Mouse (Mus musculus) layer of hippocampus, adult 18-20 months (tissue): ENCODE data around the gene Asb2. TPM values are rescaled to one million over a fixed set of nuclear protein-coding genes. Genes with fewer than 3 reads are reported as not detected.

Experiments used
- DNase-seq, 2 experiments: peaks; one replicate each; pipeline ENCODE4 v3.0.0; 2022; ENCODE audit warnings: low spot score in 2 of 2
- long read RNA-seq: library from polyadenylated mRNA; stranded (forward); transcript quantifications from one replicate; pipeline ENCODE4 v2.0.0, GENCODE M21; 2021
- total RNA-seq, 2 experiments: library from RNA; stranded (reverse); gene quantifications; 2 replicates each; pipeline ENCODE4 v1.2.3; 2021

Gene Asb2
- 1 to 10 TPM; 1.8 to 2.1 TPM for total RNA-seq
- long read RNA-seq, partial matches to known transcripts = 1 of 1 reads
- long read RNA-seq, other reads (novel, unspliced or antisense) = 0 of 1 reads

GRCm38 (mm10) chr12:103355746-103356414 lies at the start of gene Asb2:
Gene Asb2 (minus strand): TSS chr12:103356001.
- no peak for DNase-seq

GRCm38 (mm10) chr12:103404131-103404530 lies 48.3 kb upstream of the Asb2 start:
- no peak for DNase-seq

DNA sequence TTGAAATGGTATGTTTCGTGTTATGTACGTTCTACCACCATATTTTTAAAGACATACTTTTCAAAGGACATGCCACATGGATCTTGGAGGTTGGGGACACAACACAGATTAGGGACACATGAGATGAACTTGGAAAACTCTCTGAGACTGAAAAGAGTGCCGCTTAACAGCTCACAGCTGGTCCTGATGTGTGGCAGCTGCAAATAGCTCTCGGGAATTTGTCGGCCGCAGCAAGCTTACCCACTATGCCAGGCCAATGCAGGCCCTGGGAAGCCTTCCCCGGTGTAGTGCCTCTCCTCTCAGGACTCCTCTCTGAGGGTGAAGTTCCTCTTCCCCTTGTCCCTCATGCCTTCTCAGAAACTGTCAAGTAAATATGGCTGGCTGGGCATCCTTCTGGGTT lies 41.0 kb upstream of the Asb2 start:
- DNase-seq = no peak

DNA sequence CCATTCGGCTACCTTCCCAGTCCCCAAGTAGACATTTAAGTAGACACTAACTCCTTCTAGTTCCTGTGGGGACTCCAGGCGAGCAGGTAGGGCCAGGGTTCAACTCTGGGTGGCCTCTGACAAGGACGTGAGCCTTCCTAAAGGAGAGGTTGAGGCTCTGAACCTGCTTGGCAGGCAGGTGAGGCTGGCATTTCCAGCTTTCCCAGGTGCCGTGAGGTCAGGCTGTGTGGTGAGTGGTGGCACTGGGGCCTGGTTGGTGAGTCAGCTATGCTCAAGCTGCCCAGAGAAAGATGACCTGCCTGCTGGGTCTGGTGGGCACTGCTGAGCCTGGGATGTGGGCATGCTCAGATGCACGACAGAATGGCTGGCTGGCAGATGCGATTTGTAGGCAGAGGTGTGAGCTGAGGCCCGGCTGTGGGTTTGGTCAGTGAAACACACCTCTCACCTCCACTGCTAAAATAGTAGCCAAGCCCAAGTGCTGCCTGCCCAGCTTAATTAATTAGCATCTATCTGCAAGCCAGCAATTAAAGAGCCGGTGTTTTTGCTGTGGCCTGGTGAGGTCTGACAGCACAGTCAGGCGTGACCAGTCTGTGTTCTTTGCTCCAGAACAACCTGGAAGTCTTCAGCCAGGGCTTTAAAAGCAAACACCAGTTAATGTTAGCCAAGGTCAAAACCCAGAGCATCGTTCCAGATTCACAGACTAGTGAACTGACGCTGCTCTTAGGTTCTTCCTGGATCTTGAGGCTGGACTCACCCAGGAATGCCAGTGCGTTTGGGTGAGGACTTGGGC lies 39.9 kb upstream of the Asb2 start:
- no peak for DNase-seq

DNA sequence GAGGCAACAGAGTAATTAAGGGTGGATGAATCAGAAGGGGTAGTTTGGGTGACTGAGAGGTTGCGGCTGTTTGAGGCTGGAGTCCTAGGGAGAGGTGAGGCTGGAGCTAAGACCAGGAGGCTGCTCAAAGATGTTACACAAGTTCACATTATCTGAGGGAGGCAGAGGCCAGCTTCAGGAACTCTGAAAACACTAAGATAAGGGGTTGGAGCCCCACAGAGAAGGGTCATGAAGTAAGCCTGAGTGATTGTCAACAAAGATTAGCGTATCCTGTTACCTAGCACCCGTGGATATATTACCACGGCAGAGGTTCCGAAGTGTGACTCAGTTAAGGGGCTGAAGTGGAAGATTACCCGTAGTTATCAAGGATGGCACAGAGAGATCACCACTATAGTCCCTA lies 37.7 kb upstream of the Asb2 start:
- DNase-seq = no peak

DNA sequence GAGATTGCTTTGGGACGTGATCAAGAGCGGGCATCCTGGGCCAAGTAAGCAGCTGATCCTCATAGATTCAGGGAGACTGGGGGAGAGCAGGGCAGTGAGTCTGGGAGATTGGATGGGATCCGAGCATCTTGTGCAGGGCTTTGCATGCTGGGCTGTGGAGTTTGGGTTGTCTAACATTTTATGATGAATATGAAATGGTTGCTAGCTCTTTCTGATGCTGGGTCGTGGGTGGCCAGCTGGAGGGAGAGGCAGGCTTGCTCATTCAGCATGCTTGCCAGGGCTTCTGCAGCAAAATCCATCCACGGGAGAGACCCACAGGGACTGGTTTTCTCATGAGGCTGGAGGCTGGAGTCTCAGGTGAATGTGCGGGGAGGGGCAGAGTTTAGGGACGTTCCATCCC lies 35.3 kb upstream of the Asb2 start:
- DNase-seq = peak; percentile 76 to 87

DNA sequence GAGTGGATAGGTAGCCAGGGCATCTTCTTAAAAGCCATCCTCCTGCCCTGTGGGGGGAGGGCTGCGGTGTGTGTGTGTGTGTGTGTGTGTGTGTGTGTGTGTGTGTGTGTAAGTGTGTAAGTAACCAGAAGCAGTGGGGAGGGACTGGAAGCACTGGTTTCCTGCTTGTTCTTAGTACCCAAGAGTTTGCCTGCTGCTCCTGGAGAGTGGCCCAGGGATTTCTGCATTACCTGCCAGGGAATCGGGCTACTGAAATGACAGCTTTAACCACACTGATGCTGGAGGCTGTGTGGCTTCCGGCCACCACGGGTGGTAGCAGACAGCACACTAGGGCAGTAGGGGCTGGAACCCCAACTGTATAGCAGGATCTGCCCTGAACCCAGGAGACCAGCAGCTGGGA lies 34.2 kb upstream of the Asb2 start:
- DNase-seq = no peak

DNA sequence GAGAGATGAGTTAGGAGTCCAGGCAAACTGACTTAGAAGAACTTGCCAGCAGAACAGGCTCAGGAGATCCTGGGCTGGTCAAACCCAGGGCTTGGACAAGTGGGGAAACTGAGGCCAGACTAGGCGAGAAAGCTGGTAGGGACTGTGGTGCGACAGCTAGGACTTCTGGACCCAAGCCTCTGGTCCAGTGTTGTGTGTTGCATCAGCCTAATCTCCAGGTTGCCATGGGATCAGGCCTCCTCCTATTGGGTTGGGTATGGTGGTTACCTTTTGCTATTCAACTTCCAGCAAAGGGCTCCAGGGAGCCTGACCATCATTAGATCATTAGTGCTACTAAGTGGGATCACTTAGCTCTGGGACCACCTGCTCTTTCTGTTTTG lies 33.5 kb upstream of the Asb2 start:
- DNase-seq = no peak

- DNase-seq = peak; percentile 97 to 99
Measured at GRCm38 (mm10) chr12:103388505-103389347, 32.9 kb upstream of the Asb2 start, which contains the start of gene Otub2. Gene Otub2 (plus strand): TSS chr12:103388682.

DNA sequence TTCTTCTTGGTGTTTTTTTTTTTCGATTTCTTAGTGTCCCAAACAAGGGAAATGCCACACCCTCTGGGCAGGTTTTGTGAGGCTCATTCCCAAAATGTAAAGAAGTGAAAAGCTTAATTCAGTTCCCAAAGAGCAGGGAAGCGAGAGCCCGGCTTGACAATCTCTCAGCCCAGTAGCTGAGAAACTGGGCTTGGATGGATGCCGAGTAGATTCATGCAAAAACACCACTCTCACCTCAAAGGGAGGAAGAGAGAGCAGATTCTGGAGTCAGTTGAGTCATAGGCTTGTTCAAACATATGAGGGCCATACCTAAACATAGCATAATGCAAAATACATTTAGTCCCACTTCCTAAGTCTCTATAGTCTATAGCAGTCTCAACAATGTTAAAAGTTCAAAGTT lies 24.4 kb upstream of the Asb2 start:
- DNase-seq = no peak

- DNase-seq = peak; percentile 74 to 78
Measured at GRCm38 (mm10) chr12:103376774-103377173, 21.0 kb upstream of the Asb2 start.

- DNase-seq = peak; percentile 71 to 86
Measured at GRCm38 (mm10) chr12:103376124-103376523, 20.3 kb upstream of the Asb2 start.

GRCm38 (mm10) chr12:103373530-103374236 lies 17.9 kb upstream of the Asb2 start:
- no peak for DNase-seq

GRCm38 (mm10) chr12:103371711-103372110 lies 15.9 kb upstream of the Asb2 start:
- DNase-seq = peak in 1 of 2 experiments; percentile 75

DNA sequence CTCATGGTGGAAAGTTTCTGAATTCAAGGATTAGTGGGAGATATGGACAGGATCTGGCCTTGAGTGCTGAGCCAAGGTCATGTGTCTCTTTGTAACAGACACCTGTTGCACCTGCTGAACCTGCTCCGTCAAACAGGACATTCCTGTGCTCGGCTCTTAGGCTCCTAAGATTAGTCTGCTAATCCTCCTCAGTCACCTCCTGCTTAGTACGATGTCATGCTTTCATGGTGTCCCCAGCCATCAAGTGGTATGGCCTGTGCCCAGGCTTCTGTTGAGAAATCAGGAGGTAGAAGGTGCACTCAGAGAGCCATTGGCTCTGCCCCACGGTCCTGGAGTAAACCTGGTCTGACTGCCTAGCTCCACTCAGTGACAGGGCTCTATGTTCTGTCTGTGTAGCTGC lies 15.1 kb upstream of the Asb2 start:
- DNase-seq = no peak

GRCm38 (mm10) chr12:103368777-103369176 lies 13.0 kb upstream of the Asb2 start:
- DNase-seq = no peak

DNA sequence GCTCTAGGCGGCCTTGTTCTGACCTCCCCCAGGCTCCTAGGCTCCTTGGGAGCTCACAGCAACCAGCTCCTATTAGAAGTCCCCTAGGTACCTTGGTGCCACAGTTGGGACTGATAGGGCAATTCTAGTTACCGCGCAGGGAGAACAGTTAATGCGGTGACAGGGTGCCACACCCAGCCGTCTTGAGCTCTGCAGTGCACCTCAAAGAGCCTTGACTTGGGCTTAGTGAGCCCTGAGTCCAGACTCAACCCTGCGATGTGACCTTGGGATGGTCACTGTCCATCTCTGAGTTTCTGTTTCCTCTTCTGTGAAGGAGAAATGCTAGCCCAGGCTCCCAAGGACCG lies 12.5 kb upstream of the Asb2 start:
- no peak for DNase-seq

DNA sequence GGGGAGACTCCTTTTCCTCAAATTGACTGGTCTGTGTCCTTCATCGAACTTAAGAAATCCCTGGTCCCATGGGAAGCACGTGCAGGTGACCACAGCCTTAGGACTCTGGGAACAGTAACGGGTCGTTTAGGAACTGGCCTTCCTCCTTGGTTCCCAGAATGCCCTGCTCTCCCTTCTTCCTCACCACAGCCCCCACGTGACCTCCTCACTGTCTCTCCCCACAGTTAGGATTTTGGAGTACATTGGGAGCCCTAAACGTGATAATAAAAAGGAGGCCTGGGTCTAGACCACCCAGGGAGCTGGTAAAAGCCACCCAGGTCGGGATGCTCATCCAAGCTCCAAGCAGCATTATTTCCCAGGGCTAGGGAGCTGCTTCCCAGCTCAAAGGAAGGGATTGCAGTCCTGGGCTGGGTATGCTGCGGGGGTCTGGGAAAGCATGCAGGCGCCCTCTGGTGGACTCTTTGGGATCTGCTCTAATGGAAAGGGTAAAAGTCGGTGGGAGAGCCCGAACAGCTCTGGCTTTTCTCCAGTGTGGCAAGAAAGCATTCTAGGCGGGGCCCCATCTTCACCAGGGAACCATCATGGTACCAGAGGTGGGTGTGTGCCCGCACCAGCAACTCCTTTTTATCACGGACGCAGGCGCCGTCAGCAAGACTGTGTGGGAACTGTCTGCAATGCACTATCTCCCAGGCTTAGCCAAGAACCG lies 12.0 kb upstream of the Asb2 start:
- peak in 1 of 2 experiments; percentile 83 for DNase-seq

DNA sequence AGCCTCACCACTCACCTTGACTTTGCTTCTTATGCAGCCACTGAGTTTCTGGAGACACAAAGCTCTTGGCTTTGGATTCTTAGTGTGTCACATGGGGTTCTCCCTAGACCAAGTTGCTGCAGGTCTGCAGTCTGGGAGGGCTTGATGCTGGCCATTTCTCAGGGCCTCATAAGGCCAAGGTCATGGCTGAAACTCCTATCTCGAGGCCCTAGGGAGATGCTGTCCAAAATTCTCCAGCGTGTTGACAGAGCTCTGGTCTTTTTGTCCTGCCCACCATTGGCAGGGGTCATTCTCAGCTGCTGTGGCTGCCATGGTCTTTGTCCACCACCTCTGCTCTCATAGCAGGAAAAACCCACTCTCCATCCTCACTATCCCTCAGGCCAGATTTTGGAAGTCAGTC lies 11.4 kb upstream of the Asb2 start:
- no peak for DNase-seq

- DNase-seq = no peak
Measured at GRCm38 (mm10) chr12:103362336-103362735, 6.5 kb upstream of the Asb2 start.
